In the genomic region with DNA sequence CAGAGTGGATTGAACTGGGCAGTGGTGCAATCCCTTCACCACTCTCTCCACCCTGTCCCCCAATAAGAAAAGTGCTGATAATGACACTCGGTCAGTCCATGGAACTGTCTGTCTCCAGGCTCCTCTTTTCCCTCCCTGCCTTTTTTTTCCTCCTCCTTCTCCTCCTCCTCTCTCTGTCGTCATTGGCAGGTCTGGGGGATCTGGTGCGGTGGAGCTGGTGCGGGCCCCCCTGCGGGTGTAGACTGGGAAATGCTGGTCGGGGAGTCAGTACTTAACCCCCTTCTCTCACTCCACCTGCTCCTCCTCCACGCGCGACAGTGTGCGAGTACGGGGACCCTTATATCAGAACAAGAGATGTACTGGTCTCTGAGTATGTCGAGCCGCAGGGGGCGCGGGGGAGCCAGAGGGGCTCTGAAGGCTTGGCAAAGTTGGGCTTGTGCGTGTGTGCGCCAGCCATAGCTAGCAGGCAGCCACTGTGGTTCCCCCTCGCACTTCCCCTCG, we compare ENCODE assay signal across 9 mouse cellular contexts. TPM values are rescaled to one million over a fixed set of nuclear protein-coding genes. Genes with fewer than 3 reads are reported as not detected.
DNase-seq lines count a peak whose midpoint lies in the region; ATAC-seq lines count a peak whose summit lies in the region.
"Had no signal": no experiment of that assay in that cellular context is flagged by ENCODE, and none has a peak within 500 bp of the region (broad histone marks: within the 10 kb centered on the region; RNA-seq: fewer than 3 reads in every experiment).

A gene (plus strand): TSS at position 401 of the 501 bp plus-strand sequence.

- DNase-seq in gastrocnemius, postnatal 10 days = peak; percentile 1
- DNase-seq in gastrocnemius, adult 18-20 months (ENCODE audit: low spot score) = no peak
- peak; percentile 56 for DNase-seq in brain, adult 2 months (ENCODE audit: low read depth, low spot score)
- DNase-seq in left cerebral cortex, adult 11 months (ENCODE audit: low spot score) = peak; percentile 11
- DNase-seq in spleen, postnatal 36 days (ENCODE audit: low spot score in 2 of 2) = no peak
- DNase-seq in adrenal gland, postnatal 36 days = no peak

- 0 out of 2 replicates have a peak, but pooled peaks cover 7% of the 10 kb centered on the region for H3K27me3 ChIP-seq in forebrain, embryonic 15.5 days
- H3K27me3 ChIP-seq in midbrain, embryonic 15.5 days (replicated peaks) = no peaks in the 10 kb centered on the region

- H3K9ac ChIP-seq in forebrain, embryonic 15.5 days (replicated peaks) = peak within 1 kb of the TSS; percentile 43
- H3K9ac ChIP-seq in midbrain, embryonic 15.5 days = peak within 1 kb of the TSS; percentile 48

- WGBS in forebrain, embryonic 15.5 days = 19% methylated on average over 19 of the region's 19 CpGs
- WGBS in midbrain, embryonic 15.5 days = 35% methylated on average over 19 of the region's 19 CpGs

- peak; percentile 54 for ATAC-seq in forebrain, embryonic 15.5 days (replicated peaks)
- ATAC-seq in midbrain, embryonic 15.5 days (replicated peaks) = peak; percentile 50

- 0 out of 2 replicates have a peak, but pooled peaks cover 6% of the 10 kb centered on the region for H3K4me1 ChIP-seq in forebrain, embryonic 15.5 days
- H3K4me1 ChIP-seq in midbrain, embryonic 15.5 days = 0 out of 2 replicates have a peak, but pooled peaks cover 4% of the 10 kb centered on the region

- no peaks in the 10 kb centered on the region for H3K9me3 ChIP-seq in forebrain, embryonic 15.5 days
- no peaks in the 10 kb centered on the region for H3K9me3 ChIP-seq in midbrain, embryonic 15.5 days

- H3K4me3 ChIP-seq in forebrain, embryonic 15.5 days = peak within 1 kb of the TSS; percentile 53
- H3K4me3 ChIP-seq in midbrain, embryonic 15.5 days = peak within 1 kb of the TSS; percentile 56

- peak within 1 kb of the TSS; percentile 87 for H3K4me2 ChIP-seq in forebrain, embryonic 15.5 days (replicated peaks)
- H3K4me2 ChIP-seq in midbrain, embryonic 15.5 days = peak within 1 kb of the TSS; percentile 71

- no peaks in the 10 kb centered on the region for H3K36me3 ChIP-seq in forebrain, embryonic 15.5 days
- H3K36me3 ChIP-seq in midbrain, embryonic 15.5 days (replicated peaks) = no peaks in the 10 kb centered on the region

- H3K27ac ChIP-seq in forebrain, embryonic 15.5 days (replicated peaks) = no peak within 1 kb of the TSS
- peak within 1 kb of the TSS; percentile 79 for H3K27ac ChIP-seq in midbrain, embryonic 15.5 days

RNA-seq across cellular contexts. Expression of the gene that starts here (rescaled TPM):
- total RNA-seq in gastrocnemius, postnatal 10 days (2021) = not detected
- total RNA-seq in gastrocnemius, adult 18-20 months (2021) = not detected
- not detected in 2 replicates for polyA plus RNA-seq in forebrain, embryonic 15.5 days (2015; fragmentation: Nextera tagmentation; extraction: Ambion mirVana)
- polyA plus RNA-seq in midbrain, embryonic 15.5 days (2015; fragmentation: Nextera tagmentation; extraction: Ambion mirVana) = 0.57 TPM in 1 of 2 replicates, not detected in the other
- not detected for total RNA-seq in adrenal gland, postnatal 36 days (2021)
- polyA plus RNA-seq: C2C12 had no signal

Comparison
In these comparisons a context has a peak if more than half of its experiments do, and no peak if none do; other contexts are left out.
1. Peak in DNase-seq in gastrocnemius, postnatal 10 days; RNA of the gene not detected or under 1 TPM.
2. Peak in ATAC-seq, H3K4me3 ChIP-seq, H3K9ac ChIP-seq and H3K4me2 ChIP-seq in forebrain, embryonic 15.5 days; RNA of the gene not detected or under 1 TPM.
3. Peak in ATAC-seq, H3K4me3 ChIP-seq, H3K27ac ChIP-seq, H3K9ac ChIP-seq and H3K4me2 ChIP-seq in midbrain, embryonic 15.5 days; RNA of the gene not detected or under 1 TPM.
4. DNase-seq: peak in brain, adult 2 months (single experiment) and left cerebral cortex, adult 11 months (single experiment); none in gastrocnemius, adult 18-20 months (single experiment), spleen, postnatal 36 days (0 of 2) and adrenal gland, postnatal 36 days (0 of 2).